Mouse (Mus musculus) right cerebral cortex, postnatal 4 days (tissue): Measurements from ENCODE around the gene Sim1.

ENCODE experiments used
- DNase-seq: peaks from one replicate; pipeline ENCODE4 v3.0.0-alpha.2; 2022

Sim1 gene

DNA sequence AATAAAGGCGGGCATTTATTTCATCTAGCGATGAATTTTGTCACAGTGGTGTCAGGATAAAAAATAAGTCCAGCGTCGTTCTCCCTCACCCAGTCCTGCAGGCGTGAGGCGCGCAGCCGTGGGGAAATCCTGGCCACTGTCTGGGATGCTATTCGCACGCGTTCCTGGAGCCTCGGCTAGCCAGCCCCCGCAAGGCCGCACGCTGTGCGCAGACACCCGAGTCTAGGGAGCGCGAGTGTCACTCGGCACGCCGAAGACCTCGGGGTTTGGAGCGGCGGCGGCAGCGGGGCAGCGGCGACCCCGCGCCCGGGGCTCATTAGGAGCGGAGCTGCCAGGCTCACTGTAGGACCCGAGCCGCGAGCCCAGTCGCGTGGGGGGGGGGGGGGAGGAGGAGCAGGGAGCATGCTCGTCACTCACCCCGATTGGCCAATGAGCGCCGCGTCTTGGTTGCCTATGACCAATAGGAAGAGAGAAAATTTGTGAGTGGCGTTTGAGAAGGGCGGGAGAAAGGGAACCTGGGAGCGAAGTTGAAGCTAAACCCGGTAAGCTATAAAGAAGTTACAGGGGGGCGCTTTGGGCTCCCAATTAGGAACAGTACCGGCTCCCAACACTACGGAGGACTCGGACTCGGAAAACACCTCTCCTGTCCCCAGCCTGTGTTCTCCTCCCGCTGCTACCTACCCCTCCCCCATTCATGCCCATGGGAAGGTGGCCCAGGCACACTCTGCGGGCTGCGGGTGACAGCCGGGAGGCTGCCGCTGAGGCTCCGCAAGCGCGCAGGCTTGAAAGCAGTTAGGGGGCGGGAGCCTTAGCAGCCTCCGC lies at the start of gene Sim1:
Gene Sim1, plus strand, starts transcription at position 585 of the 822 bp plus-strand sequence.
- peak; percentile 72 for DNase-seq

DNA sequence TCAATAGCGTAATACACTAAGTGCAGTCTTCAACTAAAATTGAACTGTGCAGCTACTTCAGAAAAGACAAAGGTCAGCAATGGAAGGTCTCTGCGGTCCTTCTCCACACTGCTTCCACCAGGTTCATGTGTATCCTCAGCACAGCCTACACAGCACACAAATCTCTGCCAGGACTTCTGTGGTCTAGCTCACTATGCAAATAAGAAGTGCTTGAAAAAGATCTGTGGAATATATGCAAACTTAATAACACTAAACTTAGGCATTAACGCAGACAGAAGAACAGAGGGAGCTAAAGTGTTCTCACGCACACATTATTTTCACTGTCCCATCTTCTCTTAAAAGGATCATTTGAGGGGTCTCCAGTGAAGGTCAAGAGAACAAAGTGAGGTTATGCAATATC lies 26.4 kb upstream of the Sim1 start:
- DNase-seq: no peak

DNA sequence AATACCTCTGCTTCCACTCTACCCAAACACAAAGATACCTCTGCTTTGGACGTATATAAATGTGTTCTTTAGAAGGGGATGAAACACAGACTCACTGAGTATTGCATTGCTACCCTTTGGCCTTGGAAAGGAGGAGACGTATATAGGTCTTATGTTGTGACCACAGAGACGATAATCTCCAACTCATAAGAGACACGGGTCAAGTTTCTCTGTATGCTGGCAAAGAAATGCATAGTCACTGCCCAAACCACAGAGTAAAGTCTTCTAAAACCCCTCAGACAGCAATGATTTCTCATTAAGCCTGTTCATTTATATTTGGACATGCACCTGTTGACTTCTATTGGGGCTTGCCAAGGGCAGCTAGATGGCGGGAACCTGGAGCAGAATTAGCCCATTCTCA lies 17.6 kb upstream of the Sim1 start:
- no peak for DNase-seq

DNA sequence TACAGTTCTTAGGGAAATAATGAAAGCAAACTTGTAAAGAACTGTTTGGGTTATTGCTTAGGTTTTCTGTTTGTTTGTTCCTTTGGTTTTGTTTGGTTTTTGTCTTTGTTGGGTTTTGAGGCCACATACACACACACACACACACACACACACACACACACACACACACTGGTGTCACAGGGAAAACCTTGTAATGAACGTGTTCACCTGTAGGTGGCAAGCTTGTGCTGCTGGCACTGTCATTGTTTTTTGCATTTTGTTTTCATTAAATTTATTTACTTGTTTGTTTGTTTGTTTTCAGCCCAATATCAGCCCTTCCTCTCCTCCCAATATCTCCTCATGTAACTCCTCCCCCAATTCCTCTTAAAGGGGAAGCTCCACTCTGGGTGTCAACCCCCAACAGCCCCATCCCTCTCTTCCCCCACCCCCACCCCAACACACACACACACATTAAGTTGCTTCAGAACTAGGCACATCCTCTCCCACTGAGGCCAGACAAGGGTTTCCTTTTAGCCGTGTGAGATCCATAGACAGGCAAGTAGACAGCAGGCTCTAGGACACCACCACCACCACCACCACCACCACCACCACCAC lies 13.0 kb upstream of the Sim1 start:
- no peak for DNase-seq

DNA sequence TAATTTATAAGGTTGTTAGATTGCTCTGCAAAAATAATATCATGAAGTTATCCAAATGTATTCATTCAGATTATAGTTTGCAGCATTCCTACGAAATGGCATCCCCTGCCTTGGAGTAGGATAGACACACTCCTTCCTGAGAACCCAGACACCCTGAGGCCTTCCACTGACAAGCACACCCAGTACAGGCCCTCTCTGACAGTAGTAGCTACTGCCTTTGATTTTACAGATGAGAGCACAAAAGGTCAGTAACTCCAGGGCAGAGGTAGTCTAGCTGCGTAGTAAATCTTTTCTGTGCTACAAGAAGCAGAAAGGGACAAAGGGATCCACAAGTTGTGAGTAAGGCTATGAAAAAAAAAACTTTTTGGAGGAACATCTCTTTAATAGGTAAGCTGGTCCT lies 12.2 kb upstream of the Sim1 start:
- DNase-seq: no peak

DNA sequence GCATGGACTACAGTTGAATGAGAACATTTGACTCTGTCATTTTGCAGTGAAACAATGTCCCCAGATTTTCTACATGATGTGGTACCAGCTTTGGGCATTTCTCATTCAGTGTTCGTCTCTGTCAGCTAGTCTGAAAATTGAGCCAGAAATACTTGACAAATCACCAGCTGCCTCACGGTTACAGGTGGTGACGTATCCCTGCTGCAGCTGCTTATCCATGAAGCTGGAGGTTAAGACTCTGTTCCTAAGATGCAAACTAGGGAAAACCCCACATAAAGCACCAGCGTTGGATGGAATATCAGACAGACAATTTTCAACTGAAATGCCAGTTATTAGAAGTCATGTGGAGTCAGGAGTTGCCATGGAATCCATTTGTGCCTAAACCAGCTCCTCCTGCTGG lies 8.2 kb upstream of the Sim1 start:
- no peak for DNase-seq

DNA sequence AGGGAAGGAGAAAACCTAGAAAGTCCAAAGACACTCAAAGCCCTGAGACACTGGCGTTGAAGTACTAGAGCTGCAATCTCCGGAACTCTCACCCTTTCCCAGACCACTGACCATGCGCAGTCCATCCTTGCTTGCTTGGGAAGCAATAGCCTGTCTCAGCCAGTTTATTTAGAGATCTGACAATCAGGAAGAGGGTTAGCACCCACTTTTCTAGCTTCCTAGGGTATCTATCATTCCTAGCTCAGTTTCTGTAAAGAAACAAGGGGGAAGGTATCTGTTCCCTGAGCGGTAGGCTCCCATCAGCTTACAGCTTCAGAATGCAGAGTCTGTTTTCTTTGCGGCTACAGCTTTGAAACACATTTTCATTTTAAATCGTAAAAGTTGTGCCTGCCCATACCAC lies 3.9 kb upstream of the Sim1 start:
- DNase-seq: no peak

DNA sequence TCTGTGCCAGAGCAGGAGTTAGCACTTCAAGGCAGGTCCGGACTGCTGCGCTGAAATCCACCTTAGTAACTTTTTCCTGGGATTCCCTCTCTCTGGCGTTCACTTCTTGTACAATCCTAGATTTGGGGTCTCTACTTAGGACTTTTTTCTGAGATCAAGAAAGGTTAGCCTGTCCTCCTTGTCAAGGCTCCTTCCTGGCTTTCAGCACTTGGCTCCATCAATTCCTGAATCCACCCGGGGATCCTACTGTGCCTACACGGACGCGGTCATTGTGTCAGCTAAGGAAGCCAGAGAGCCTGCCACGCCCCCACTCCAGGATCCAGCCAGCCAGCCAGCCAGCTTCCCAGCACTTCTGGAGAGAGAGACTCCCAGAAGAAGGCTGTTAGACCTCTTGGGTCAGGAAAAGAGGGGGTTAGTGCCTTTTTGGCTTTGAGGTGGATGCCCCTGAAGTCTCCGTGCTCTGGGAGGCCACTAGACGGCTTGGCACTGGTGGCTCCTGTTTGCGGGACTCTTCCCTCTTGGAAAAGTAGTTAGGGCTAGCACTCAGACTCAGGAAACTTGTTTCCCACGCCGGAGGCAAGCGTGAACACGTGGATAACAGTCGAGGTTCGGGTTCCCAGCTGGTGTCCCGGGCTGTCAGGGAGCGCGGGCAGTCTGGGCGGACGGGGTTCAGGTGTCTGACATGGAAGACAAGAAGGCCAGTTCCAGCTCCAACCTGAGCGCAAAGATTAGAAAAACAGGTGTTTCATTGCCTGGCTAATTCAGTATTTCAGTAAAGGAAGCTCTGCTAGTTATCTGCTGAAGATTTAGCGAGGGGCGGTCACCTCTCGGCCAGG lies 2.5 kb upstream of the Sim1 start:
- no peak for DNase-seq

DNA sequence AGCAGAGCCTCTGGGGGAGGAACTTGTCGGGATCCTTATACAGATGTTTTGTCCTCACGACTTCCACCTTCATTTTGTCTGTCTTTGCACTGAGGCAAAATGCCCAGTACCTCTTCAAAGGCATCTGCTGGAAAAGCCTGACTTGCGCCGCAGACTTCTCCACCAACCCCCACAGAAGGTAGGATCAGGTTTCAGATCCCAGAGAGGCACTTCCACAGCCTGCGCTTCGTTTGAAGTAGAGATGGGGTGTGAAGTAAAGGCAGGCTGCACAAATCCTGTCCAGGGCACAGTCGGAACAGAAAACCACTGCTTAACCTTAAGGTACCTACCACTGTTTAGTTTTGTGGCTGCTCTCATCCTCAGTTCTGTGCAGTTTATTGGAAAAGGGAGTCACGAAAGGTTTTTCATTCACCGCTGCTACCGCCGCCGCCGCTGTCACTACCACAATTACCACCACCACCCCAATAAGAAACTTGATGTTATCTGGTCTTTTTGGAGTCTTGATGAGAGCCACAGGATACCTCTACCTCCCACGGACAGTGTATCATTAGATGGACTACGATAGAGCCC lies 1.7 kb upstream of the Sim1 start:
- DNase-seq: no peak

DNA sequence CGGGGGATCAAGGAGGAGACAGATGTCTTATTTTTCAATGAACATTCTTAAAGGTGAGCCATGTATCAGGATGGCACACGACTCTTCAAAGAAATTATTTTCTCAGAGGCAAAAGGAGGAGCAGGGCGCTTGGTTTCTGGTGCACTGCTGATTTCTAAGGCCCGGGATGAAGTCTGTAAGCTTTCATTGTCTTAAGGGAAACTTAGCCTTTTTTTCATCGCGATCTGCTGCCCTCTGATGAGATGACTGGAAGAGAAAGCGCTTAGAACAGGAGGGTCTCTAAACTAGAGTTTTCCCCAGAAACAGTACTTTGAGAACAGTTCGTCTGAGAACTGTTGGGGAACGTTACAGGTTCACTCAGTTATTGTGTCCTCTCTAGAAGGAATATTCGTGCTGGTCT lies 1.0 kb upstream of the Sim1 start:
- DNase-seq: no peak

DNA sequence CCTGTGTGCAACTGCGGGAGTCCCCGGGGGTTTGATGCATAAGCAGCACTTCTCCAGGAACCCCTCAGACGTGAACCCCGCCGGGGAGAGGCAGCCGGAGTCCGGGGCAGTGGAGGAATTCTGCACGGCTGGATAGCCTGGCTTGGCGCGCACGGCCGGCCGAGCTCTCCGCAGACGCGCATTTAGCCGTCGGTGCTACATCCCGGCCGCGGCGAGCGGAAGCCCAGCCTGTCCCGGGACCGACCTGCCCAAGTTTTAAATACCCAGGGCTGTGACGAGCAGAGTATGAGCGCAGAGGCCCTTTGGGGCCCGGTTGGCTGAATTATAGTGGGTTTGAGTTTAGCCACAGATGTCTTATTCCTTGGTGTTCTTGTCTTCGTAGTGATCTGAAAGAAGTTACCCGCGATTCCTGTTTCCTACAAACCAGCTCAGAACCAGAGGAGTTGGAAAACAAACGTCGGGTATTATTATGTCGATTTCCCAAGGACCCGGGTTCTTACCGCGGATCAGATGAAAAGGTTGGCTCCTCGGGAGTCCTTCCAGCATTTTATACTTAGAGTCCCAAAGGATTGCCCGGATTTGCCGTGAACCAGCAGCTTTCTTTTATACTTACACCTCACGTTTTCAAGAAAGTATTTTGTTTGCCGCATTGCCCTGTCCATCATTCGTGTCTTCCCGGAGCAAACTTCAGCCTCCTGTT lies 687 bp downstream of the Sim1 start:
- peak; percentile 23 for DNase-seq

DNA sequence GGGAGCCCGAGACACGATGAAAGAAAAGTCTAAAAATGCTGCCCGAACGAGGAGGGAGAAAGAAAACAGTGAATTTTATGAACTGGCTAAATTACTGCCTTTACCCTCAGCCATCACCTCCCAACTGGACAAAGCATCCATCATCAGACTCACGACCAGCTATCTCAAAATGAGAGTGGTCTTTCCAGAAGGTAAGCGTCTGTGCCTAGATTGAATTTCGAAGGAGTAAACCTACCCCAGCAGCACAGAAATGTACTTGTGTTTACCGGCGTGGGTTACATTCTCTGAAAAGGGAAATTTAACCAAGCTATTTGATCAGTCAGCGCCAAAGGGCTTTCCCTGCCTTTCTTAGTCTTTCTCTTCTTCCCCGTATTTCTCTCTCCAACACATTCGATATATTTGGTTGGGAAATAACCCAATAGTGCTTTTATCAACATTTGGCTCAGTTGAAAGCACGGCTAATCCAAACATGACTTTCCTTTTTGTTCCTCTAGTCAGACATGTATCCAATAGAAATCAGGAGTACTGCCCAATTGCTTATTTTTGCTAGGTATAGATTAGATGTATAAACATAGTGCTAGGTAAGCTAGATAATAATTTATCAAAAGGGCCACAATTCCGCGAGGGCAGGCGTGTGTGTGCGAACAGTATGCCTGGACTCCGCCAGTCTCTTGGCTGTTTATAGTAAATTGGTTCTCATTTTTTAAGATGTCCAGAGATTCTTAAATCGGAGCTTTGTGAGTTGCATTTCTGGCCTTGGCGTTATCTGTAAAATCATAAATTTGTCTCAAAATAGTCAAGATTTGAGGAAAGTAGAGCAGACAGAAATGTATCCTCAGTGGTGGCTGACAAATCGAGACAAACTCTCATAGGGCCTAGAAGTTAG lies 1.6 kb downstream of the Sim1 start:
- DNase-seq: no peak

DNA sequence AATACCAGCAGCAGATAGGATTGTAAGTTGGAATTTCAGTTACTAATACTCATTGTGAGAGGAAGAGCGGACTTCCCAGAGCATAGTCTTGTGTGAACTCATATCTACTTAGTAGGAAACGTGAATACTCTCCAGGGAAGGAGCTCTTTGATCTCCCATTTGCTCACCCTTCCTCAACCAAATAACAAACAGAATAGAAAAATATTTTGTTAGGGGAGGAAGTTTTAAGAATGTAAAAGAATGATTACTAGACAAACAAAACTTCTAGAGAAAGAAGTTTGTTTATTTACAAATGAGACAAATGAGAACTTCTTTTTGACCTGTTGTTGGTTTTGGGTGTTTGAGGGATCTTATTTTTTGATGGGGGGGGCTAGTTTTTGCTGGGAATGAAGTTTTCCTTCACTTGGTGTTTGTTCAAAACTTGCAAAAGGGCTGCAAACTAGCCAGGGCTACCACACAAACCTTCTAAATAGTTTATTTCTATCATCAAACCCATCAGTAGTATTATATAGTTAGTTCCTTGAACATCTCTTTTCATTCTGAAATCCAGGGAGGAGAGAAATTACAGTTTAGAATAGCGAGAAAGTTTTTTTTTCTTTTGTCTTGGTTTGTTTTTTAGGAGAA lies 2.3 kb downstream of the Sim1 start:
- DNase-seq: no peak

DNA sequence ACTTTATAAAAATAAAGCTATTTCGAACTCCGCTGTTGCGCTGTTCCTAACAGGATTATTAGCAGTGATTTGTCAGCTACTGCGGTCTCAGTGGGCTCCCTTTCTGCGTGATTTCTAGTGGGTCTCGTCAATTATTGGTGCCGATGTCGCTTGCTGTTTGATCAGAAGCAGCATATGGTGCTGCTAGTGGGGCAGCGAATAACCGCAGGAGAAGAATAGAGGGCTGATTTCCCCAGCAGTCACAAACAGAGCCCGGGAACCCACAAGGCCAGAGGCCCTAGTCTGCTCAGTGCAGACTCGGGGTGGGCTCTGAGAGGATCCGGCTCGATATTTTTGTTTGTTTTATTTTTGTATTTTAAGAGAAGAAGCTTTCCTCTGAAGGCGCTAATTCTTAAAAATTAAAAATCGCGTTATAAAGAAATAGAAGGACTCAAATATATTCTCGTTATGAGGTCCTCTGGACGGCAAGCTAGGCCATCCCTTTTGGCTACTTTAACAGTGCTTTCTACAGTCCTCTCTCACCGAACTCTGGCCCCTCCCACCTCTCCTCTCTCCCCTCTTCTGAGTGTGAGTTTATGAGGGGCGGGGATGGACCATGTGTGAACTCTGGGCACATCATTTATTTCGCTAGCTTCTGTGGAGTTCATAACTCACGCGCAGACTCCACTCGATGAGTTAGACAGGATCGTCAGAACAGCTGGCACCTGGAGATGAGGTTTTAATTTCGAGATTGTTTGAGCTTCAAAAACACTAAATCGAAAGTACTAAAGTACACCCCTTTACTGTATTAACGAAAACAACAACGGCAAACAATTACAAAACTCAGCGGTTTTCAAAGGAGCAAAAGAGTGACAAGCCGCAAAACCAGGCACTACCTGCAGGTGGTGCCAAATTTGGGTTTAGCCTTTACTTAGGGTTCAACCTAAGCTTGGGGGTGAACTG lies 3.2 kb downstream of the Sim1 start:
- peak; percentile 15 for DNase-seq

DNA sequence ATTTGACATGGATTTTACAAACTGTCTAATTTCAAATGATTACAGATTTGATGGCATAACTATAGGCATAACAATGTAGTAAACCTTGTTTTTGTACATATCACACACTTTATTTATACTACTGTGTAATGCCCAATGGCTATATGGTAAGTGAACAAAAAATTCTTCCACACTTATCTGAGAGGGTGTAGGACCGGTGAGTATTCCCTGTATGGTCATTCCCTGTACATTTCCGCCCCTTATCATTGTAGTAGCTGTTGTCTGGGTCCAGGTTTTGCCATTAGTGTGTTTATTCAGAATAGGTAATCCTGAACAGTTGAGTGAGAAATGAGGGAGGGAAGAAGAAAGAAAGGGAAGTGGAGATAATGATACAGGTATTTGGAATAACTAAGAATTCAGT lies 4.1 kb downstream of the Sim1 start:
- no peak for DNase-seq

DNA sequence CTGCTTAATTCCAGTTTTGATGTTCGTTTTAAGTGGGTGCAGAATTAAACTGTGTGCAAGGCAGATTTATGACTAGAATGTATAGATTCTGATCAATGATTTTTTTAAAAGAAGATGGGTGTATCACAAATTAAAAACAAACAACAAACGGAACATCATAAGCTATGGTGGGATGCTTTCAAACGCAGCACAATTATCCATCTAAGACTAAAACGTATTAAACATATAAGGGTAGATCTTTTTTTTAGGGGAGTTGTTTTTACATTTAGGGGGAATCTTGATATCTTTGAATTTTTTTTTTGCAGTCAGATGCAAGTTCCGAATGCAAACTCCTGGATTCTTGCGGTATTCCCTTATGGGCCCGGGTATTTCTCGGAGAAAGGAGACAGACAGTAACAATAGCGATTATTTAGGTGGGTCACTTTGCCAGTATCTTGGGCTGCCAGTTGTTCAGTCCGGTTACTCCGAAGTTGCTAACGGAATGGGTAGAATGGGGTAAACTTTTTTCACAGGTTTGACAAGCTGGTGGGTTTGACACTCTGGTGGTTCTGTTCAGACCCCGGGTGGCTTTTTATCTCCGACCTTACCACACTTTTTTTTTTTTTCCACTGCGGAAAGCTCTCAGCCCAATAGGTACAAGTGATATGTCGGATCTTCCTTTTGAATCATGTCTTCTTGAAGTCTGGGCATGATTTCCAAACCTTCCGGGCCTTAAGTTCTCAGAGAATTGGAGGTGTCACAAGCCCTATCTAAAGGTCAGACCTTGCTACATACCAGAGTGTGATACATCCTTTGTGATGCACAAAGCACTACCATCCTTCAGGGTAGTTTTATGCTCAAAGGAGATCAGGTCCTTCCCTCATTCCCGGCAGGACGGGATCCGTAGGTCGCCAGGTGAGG lies 5.5 kb downstream of the Sim1 start:
- DNase-seq: peak; percentile 10

DNA sequence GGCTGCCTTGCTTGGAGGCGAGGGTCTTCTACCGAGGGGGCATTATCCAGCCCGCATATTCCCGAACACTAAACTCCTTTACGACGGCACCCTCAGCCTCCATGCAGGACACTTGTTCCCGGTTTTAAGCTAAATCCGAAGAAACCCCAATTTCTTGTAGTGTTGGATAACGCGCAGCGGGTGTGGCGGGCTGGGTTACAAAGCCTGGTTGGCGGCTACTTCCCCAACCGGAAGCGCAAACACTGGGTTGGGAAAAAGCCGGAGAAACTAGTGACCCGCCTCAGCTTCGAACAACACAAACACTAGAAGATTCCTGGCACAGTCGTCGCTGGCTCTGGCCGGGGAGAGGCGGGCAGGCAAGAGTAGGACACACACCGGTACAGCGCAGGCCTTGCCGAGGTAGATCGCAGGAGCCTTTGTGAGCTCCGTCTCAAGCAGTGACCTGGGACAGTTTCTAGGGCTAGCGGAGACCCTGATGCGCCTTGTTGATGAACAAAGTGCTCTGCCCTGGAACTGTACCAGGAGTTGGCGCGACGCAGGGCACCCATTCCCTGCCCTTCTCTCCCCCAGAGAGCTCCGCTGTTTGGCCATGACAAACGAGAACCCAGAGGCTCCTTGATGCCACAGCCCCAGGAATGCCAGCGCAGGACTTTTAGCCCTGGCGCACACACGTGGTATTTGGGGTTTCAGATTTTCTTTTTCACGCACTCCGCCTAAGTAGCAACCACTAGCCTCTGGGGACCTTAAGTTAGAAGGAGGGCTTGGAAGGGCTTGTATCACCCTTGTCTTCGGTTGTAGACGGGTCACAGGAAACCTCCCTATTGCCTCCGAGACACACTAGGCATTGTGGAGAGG lies 6.4 kb downstream of the Sim1 start:
- DNase-seq: peak; percentile 25
